Mouse (Mus musculus) liver, adult 2 months (tissue): Measurements from ENCODE around the gene Siah2.

ENCODE experiments used
- CTCF ChIP-seq: fragments of 200-500 bp; IDR thresholded peaks from 2 replicates; pipeline ENCODE4 v1.5.1; 2011; ENCODE audit warnings: low read depth, low read length, control low read depth
- POLR2A ChIP-seq: fragments of 200-500 bp; IDR thresholded peaks from 2 replicates; pipeline ENCODE4 v1.6.1; 2011; ENCODE audit warnings: low read length, control low read depth; ENCODE audit not compliant: insufficient read depth; ENCODE audit errors: extremely low read depth

- TF ChIP-seq POLR2A (no peak), CTCF (no peak)
Observed at GRCm38 (mm10) chr3:58671616-58672250, 20.5 kb downstream of the Siah2 start.
